Mouse (Mus musculus) spleen, postnatal 4 days (tissue): ENCODE results near the gene Fkbp1b.
"Not testable (repeated sequence)": the region's sequence is repeated elsewhere in the genome, so short reads cannot be mapped to it uniquely, and the experiment has no call there.

Source experiments
- DNase-seq, 2 experiments: peaks; one replicate each; pipeline ENCODE4 v3.0.0; 2022; ENCODE audit warnings: low spot score in 2 of 2

Gene Fkbp1b

GRCm38 (mm10) chr12:4843741-4844140 lies 2.4 kb upstream of the Fkbp1b start:
- peak in 1 of 2 experiments; percentile 41 for DNase-seq

- peak; percentile 82 to 90 for DNase-seq
These were observed 1.7 kb upstream of the Fkbp1b start, which contains the start of gene Wdcp for GRCm38 (mm10) chr12:4842890-4843597. TSS of gene Wdcp (plus strand) at chr12:4843303.

- DNase-seq, result no peak
These were observed 1.1 kb upstream of the Fkbp1b start for GRCm38 (mm10) chr12:4842456-4842855.

GRCm38 (mm10) chr12:4840741-4841140 lies 650 bp downstream of the Fkbp1b start:
- DNase-seq, result no peak

- DNase-seq, result no peak
These were observed 1.4 kb downstream of the Fkbp1b start for GRCm38 (mm10) chr12:4840010-4840409.

GRCm38 (mm10) chr12:4836959-4837358 lies 4.4 kb downstream of the Fkbp1b start:
- DNase-seq, result no peak

GRCm38 (mm10) chr12:4827256-4827655 lies 14.1 kb downstream of the Fkbp1b start:
- no peak for DNase-seq

GRCm38 (mm10) chr12:4817361-4818101 lies 23.9 kb downstream of the Fkbp1b start, which contains the start of gene Sf3b6:
TSS of gene Sf3b6 (plus strand) at chr12:4817544.
- peak; percentile 99 for DNase-seq

GRCm38 (mm10) chr12:4816680-4817360 lies 24.6 kb downstream of the Fkbp1b start:
- DNase-seq, result no peak

- no peak for DNase-seq
These were observed 27.8 kb downstream of the Fkbp1b start for GRCm38 (mm10) chr12:4813636-4814035.

GRCm38 (mm10) chr12:4811705-4812104 lies 29.7 kb downstream of the Fkbp1b start:
- no peak for DNase-seq

GRCm38 (mm10) chr12:4811036-4811435 lies 30.4 kb downstream of the Fkbp1b start:
- no peak for DNase-seq

GRCm38 (mm10) chr12:4797471-4797870 lies 43.9 kb downstream of the Fkbp1b start:
- DNase-seq, result not testable (repeated sequence)

- DNase-seq, result no peak
These were observed 47.7 kb downstream of the Fkbp1b start for GRCm38 (mm10) chr12:4793718-4794117.

- DNase-seq, result not testable (repeated sequence)
These were observed 53.3 kb downstream of the Fkbp1b start for GRCm38 (mm10) chr12:4788128-4788527.

GRCm38 (mm10) chr12:4784466-4784865 lies 56.9 kb downstream of the Fkbp1b start:
- DNase-seq, result no peak

- DNase-seq, result peak in 1 of 2 experiments; percentile 16
These were observed 57.8 kb downstream of the Fkbp1b start for GRCm38 (mm10) chr12:4783598-4783997.
